Mouse (Mus musculus) lung, adult 18-20 months (tissue): ENCODE results near the gene Ctbp1.

Experiments
- DNase-seq, 2 experiments: peaks; one replicate each; pipeline ENCODE4 v3.0.0; 2022; ENCODE audit warnings: mixed read lengths in 2 of 2

Gene Ctbp1

DNA sequence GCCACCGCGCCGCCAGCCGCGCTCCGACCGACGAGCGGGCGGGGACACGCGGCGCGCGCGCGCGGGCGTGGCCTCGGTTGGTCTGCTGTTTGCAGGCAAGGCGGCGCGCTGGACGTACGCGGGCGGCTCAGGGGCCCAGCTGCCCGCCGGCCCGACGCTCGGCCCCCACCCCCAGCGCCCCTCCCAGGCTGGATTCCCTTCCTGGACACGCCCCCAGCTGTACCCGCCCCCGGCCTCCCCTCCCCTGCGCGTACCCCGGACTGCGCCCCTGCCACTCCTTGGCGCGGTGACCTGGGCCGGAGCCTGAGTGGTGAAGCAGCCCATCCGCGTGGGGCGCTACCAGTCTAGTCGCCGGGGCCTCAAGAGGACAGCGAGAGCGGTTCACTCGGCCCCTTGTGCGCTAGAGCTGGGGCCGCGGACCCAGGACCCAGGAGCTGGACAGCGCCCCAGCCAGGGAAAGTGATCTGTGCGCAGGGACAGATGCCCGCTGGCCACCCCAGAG is at the start of gene Ctbp1:
Gene Ctbp1 (minus strand): TSS at position 42 of the 502 bp plus-strand sequence.
- DNase-seq = peak; percentile 89 to 92

DNA sequence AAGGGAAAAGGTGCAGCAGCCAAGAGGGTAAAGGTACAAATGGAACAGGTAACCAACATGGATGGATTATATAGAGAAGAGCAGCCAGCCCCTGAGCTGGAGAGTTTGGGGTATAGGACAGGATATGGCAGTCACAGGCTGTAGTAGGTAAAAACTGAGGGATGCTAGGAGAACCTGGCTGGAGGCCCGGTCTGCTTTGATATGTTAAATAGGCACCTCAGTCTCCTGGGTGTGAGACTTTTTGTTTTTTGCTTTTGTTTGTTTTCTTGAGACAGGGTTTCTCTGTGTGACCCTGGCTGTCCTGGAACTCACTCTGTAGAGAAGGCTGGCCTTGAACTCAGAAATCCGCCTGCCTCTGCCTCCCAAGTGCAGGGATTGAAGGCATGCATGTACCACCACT is 49.7 kb upstream of the Ctbp1 start:
- no peak for DNase-seq

DNA sequence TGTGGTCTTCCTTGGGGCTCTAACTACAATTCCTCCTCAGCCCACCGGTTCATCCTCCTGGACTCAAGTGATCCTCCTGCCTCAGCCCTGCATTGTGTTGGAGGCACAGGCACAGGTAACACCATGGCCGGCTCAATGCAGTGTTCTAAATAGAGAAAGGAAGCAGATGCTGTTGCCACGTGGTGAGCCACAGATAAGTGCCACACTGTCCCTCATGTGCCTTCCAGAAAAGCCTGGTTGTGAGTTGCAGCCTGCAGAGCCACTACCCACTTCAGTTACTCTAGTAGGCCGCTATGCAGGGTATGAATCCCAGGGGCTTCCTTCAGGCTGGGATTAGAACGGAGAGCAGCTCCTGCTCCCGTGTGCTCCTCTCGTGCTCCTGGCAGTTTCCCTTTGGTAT is 37.4 kb upstream of the Ctbp1 start:
- no peak for DNase-seq

DNA sequence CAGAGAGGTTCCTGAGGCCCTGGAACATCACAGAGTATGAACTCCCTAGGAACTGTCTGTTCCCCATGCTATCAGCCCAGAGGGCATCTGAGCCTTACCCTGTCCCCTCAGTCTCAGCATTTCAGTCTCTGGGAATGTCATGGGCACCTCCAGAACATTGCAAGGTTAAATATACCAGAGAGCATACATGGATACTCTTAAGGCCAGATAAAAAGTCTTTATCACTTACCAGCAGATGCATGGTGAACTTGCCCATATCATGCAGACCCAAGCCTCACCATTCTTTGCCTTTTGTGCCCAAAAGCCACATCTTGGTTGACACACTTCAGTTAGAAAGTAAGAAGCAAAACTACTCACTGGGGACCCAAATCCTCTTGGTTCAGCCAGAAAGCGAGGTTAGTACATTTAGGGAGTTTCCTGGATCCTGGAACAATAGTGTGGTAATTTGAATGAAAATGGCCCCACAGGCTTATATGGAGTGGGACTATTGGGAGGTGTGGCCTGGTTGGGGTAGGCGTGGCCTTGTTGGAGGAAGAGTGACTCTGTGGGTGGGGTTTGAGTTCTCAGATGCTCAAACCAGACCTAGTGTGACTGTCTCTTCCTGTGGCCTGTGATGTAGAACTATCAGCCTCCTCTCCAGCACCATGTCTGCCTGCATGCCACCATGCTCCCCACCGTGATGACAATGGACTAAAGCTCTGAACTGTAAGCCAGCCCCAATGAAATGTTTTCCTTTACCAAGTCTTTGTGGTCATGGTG is 36.1 kb upstream of the Ctbp1 start:
- no peak for DNase-seq

DNA sequence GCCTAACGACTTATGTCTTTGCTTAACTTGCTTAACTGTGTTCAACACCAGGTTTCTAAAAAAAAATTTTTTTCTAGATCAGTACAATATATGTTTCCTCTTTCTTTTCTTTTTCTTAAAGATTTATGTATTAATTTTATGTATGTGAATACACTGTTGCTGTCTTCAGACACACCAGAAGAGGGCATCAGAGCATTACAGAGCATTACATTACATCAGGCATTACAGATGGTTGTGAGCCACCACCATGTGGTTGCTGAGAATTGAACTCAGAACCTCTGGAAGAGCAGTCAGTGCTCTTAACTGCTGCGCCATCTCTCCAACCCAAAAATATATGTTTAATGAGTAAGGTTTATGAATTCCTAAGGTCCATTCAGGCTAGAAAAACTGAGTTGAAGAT is 27.0 kb upstream of the Ctbp1 start:
- DNase-seq = no peak

DNA sequence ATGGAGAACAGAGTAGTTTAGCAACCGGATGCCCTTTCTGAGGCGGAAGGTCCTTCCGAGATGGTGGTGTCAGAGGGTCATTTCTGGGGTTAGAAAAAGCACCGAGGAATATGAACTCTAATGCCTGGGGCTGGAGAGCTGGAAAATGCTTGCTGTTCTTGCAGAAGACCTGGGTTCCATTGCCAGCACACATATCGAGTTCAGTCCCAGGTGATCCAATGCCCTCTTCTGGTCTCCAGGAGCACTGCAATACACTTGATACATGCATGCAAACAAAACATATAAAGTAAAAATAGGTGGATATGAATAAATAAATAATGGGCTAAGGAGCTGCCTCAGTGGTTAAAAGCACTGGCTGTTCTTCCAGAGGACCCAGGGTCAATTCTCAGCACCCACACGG is 22.4 kb upstream of the Ctbp1 start:
- peak in 1 of 2 experiments; percentile 15 for DNase-seq

DNA sequence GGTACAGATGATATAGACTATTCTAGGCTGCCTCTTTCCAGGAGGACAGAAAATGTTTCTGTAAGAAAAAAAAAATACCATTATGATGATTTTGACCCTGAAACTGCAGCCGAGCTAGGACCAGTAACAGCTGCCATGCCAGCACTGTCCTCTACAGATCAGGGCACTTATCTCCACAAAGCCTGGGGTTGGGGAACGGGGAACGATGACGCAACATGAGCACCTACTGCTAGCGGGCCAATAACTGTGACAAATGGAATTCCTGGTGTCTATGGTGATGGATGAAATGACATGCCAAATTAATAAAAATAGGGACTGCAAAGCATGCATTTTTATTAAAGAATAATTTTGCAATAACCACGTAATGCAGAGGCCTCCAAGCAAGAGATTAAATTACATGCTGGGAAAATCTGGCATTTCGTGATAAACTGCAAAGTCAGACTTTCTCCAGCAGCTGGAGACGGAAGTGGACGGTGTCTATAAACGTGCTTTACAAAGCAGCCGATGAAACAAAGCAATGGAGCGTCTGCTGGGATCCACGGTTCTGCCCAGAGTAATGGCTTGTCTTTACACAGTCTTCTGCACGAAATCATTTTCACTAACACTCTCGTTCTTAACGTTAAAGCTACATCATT is 19.1 kb upstream of the Ctbp1 start:
- no peak for DNase-seq

DNA sequence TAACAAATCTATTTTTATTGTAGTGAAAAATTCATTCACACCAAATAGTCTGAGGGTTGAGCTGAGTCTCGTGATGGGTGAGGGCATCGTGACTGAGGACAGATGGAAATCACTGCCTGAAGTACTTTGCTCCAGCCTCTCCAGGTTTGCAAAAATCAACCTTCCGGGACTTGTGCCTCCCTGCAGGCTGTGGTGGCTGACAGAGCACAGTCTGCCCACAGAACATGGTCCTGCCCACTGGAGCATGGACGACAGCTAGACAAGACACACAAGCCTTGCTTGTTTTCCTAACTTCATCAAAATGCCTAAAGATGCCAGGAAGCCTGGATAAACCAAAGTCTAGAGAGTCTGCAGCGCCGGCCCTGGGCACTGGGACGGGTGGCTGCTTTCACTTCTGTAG is 9.2 kb upstream of the Ctbp1 start:
- no peak for DNase-seq

DNA sequence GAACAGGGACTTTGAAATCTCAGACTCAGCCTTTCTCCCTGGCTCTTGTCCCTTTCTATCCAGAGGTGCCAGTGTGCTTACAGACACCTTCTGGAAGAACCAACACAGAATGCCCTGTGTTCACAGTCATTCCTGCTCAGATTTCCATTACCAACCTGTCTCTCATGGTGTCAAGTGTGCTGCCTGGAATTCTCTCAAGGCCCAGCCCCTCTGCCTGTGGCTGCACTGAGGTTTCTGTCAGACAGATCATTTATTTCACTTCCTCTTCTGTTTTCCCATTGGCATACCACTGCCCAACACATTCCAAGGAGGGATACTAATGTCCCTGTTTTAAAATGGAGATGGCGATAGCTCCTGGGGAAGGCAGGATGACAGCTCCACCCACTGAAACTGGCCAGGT is 6.6 kb upstream of the Ctbp1 start:
- DNase-seq = no peak

DNA sequence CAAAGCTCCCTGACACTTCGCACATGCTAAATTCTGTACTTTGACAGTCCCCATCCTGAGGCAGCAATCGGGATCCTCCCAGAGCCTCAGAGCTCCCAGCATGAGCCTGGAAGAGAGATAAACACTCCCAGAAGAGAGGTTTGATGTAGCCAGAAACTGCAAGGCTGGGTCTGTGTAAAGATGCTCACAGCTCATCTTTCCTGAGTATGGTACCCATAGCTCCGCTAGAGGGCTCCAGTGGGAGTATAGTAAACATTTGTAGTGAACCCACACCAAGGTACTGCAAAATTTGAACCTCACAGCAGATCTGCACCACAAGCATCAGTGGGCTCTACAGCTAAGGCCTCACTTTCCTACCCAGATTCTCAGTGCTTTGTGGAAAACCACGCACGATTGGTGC is 4.2 kb upstream of the Ctbp1 start:
- DNase-seq = no peak

DNA sequence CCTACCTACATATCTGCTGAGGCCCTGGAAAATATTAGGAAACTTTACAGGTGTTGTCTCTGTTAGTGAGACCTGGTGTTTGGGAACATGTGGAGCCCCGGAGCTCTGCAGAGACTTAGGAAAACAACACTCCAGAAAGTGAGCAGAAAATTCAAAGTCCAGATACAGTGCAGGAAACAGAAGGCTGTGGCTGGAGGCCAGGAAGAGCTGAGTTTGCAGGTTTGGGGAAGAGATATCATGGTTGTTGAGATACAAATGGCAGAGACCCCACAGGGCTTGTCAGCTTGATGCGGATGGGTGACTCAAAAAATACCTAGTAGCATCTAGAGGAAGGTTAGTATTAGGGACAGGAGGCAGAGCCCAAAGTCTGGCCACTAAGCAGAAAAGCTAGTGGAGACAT is 2.5 kb upstream of the Ctbp1 start:
- no peak for DNase-seq

DNA sequence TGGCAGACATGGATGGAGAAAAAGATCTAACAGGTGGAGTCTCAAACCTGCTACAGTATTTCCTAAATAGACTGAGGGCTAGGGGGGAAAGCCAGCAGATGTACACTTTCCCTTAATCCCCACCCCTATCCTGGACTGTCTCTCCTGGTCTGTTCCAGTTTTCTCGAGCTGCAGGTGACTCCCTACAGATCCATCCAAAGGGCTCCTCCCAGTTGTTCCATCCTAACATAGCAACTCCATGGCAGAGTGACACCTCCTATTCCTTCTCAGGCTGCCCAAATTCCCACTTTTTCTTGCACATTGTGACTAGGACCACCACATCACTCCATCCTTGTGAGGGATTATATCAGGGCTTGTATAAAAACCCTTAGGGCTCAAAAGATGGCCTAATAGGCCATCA is 960 bp upstream of the Ctbp1 start:
- DNase-seq = no peak

DNA sequence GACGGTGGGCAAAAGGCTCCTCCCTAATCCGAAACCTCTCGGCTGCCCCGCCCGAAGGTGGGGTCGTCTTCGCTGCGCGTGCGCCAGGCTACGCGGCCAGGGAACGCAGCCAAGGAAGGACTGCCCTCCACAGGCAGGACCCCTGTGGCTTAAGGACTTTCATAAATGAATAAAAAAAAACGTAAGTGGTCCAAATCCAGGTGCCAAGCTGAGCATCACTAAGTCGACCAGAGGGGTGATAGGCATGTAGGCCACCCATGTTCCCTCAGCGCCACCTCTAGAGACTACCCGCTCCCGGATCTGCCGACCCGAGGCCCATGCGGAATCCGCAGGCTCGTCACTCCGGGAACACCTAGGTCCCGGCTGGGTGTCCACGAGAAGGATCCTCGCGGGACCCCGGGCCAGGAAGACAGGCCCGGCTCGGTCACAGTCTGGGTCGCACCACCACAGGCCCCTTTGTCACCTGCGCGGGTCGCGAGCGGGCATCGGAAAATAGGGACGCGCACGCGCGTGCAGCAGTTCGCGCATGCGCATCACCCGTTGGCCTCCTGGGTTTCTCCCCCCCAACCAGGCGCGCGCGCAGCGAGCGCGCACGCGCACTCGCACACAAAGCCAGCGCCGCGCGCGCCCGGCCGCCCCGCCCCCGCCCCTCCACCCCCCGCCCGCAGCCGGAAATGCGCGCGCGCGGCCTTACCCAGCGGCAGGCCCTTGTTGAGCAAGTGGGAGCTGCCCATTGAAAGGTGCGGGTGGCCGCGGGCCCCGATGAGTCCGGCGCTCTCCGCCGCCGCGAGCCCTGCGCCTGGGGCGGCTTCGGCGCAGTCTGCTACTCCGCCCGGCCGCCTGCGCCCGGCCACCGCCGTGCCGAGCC is 475 bp downstream of the Ctbp1 start:
- peak; percentile 89 to 90 for DNase-seq

DNA sequence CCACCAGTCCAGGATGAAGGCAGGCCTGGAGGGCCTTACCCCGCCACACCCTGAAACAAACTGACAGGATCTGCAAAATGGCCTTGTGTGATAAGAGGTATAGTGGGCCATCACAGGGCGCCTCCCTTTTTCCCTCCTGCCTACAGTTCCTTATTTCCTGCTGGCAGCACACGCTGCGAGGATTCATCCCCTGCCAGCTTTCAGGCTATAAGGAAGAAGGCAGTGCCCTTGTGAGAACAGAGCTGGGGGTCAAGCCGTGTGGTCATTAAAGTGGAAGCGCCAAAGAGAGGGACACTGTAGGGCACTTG is 1.1 kb downstream of the Ctbp1 start:
- no peak for DNase-seq

DNA sequence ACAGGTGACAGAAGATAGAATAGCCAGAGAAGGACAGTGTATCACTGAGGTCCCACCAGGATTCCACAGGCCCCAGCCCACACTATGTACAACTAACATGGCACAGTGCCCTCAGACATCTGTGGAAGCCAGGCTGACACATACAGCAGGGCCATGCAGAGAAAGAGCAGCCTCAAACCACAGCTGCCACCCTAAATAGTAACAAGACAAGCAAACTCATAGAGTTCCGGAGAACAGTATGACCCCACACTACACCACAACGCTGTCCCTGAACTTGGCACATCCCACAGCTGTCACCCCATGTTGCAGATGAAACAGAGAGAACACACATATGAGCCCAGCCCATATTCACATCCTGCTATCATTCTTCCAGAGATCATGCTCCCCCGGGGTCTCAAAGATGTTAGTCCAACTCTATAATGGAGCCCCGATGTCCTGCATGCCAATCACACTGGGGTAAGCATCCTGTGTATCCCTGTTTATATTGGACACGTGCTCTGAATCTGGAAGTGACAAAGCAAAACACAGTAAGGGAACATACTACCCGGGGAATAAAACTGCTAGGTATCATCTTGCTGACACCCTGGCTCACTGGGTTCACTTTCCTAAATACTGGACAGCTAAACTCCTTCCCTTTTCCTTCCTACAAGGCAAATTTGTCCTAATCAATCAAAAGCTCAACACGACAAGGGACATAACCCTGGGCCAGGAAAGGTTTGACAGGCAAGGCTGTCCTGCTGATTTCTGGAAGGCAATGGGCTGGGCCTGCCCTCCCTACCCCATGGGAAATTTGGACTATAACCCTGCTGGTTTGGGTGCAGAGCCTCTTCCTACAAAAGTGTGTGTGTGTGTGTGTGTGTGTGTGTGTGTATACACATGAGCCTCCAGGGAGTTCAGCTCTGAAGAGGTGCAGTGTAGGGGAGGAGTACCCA is 1.7 kb downstream of the Ctbp1 start:
- DNase-seq = no peak

DNA sequence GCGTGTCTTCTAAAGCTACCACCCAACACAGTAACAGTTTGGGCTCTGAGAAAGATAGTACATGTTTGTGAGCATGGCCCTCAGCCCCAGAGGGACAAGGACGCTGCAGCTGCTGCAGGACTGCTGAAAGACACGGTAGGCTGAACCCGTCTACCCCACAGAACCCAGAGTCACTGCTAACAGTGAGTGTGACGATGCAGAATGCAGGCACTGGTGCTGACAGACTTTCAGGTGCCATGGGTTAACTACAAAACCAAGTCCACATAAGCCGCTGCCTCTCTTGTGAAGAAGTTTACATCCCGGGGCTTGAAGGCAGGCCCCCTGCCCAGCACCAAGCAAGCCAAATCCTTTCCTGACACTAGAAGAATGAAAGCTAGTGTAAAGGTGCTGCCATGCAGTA is 2.6 kb downstream of the Ctbp1 start:
- no peak for DNase-seq

DNA sequence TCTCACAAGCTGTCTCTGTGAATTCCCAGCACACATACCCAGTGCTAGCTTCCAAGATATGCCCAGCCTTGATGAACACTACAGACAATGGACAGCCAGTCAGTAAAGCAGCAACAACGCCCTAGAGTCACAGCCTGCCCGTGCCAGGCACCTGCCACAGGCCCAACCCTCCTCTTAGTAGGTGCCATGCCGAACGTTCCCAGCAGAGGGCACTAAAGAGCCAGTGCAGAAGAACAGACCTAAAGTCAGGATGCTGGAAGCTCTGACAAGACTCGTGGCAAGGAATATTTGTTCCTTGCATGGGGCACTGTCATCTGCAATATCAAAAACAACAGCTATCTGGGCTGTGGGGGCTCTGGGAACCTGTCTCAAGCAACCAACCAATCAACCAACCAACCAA is 4.2 kb downstream of the Ctbp1 start:
- peak; percentile 82 to 87 for DNase-seq

DNA sequence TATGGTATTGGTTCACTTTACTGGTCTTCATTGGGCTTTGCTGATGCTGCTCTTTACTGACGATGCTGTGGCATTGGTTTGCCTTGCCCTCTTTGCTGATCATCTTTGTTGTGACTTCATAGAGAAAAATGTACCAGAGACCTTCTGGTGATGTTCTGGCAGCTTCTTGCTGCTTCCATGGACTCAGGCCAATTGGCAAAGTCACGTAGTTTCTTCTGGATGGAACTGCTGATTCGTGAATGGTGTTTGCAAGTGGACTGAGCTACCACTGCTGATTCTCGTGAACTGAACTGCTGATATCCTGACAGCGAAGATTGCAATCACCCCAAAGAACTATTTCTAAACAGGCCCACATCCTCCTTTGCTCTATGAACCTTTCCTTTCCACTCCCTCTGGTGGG is 20.4 kb downstream of the Ctbp1 start:
- DNase-seq = no peak

DNA sequence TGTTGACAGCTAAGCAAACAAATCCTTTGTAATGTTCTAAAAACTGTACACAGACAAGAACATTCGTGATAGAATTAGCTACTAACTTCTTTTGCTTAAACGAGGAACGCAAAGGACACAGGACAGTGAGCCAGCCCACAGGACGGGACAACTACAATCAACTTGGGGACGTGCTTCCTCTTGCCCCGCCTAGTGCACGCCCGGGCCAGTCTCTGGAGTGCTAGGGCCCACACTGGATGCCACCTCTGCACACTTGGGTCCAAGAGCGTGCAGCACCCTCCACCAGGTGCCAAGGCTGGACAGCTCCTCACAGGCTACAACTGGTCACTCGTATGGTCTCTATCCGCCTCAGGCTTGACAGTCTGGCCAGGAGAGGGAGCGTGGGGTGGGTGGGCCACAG is 26.6 kb downstream of the Ctbp1 start:
- DNase-seq = no peak

DNA sequence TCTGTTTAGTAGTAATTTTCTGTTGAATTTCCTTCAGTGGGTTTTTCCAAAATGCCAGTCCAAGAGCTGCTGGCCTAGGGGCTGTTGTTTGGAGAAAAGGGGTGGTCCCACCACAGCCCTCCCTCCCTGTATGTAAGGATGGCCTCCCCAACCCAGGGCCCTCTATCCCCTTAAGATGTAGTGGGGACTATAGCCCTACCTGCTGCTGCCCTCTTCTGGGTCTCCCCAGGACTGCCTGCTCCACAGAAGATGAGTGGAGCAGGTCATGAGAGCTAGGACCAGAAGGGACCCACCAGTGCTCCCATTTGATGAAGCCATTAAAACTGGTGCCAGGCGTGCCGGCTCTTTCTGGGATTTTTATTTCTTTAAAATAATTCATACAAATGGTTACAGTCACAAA is 27.4 kb downstream of the Ctbp1 start:
- DNase-seq = no peak

DNA sequence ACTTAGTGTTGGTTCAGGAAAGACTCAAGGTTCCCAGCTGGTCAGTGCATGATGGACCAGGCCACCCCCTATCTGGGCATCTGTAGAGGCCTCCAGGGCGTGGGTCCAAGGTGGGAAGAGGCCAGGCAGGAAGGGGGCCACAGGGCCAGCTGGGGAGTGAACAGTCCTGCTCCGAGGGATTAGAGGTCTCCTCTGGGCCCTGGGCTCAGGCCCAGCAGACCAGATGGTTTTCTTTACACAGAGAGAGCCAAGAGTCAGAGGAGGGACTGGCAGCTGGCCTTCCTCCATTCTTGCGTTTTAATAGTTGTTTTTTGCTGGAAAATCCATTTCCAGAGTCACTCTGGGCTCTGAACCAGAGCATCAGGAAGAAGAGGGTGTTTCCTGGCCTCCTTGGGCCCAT is 29.1 kb downstream of the Ctbp1 start:
- DNase-seq = peak; percentile 43 to 65

DNA sequence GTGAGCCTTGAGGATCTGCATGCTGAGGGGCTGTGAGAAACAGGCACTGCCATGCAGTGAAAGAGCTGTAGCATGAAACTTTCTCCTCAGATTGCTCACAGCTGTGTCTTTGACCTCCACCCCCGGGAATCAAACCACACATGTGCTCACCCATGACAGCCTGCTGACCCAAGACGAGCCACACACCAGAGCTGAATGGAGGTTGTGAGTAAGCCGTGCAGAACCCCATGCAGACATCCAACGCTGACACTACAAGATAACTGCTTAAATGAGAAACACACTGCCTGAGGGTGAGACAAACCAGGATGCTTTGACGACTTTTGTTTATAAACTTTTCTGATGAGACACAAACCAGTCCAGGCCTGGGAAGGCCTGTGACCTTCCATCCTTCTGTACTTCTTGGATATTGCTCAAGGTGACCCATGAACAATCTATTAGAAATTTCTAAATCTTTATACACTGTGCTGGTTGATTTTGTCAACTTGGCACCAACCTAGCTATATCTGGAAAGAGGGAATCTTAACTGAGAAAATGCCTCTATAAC is 30.3 kb downstream of the Ctbp1 start:
- DNase-seq = peak in 1 of 2 experiments; percentile 20
